Mouse (Mus musculus): ENCODE measurements at regions not wholly inside any gene's neighbourhood (a gene's known extent, or its start where the extent isn't known, plus 50 kb on each side); places are given as distances from the start of the nearest gene placed in this dataset.
"Not testable (repeated sequence)": the region's sequence is repeated elsewhere in the genome, so short reads cannot be mapped to it uniquely, and the experiment has no call there.

DNA sequence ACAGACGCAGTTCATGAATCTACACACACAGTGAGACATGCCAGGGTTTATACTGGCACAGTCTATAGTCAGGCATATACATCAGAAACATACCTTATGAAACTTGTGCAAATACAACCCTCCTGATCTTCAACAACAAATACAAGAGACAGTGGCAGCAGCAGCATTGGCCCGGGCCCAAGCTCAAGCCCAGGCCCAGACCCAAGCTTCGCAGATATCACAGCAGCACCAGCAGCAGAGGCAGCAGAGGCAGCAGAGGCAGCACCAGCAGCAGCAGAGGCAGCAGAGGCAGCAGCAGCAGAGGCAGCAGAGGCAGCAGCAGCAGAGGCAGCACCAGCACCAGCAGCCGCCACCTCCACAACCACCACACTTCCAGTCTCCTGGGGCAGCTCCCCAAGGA is 80.0 kb downstream of the Samd9l start:
- no peaks in the 10 kb centered on the region for H3K9me3 ChIP-seq (ENCODE audit: control insufficient read depth, low read length)
- ATAC-seq (ENCODE audit: insufficient read depth, low FRiP score, low TSS enrichment) (no peak), DNase-seq (ENCODE audit: low spot score) (no peak)
- no peak overlapping the region for H3K9ac ChIP-seq (ENCODE audit: low read length)
- H3K4me1 ChIP-seq (ENCODE audit: control insufficient read depth, insufficient read depth, low read length) = no peaks in the 10 kb centered on the region
- no peak overlapping the region for H3K27ac ChIP-seq (ENCODE audit: low read depth, low read length)
- WGBS = 89% methylated on average over 4 of the region's 4 CpGs
- no peak overlapping the region for H3K4me3 ChIP-seq (ENCODE audit: low read depth, low read length)
- H3K27me3 ChIP-seq (ENCODE audit: control insufficient read depth, insufficient read depth, low read length) = no peaks in the 10 kb centered on the region
- H3K4me2 ChIP-seq (ENCODE audit: low read depth) = no peak overlapping the region
- no peaks in the 10 kb centered on the region for H3K36me3 ChIP-seq (ENCODE audit: control insufficient read depth, insufficient read depth, low read length)

DNA sequence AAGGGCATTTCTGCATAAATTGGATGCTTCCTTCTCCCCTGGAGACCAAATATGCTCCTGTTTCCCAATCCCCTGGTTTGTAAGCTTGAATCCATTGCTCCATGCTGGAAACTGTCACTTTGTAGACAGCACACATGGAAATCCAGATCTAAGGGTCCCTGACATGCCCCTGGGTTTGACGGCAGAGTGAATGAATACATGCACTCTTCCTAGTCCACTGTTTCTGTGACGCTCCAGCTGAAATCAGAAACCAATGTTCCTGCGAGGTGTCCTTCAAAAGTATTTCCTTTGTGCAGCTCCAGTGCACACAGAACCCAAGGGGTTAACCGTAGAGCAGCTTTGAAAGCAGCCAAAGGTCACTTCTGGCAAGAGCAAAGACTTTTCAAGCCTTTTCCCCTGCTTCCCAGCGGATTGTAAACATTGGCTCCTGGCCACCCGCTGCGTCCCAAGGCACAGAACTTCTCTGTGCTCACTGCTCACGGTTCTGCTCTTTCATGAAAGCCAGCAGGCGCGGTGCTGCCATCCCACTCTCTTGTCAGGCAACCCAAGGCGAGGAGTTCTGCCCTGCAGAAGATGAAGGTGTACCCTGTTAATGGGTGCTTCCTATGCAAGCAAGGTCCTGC is 91.7 kb downstream of the Samd9l start:
- not testable (repeated sequence) for H3K27me3 ChIP-seq (ENCODE audit: control insufficient read depth, insufficient read depth, low read length); H3K27ac ChIP-seq (ENCODE audit: low read depth, low read length); H3K9ac ChIP-seq (ENCODE audit: low read length); ATAC-seq (ENCODE audit: insufficient read depth, low FRiP score, low TSS enrichment); H3K4me1 ChIP-seq (ENCODE audit: control insufficient read depth, insufficient read depth, low read length); H3K9me3 ChIP-seq (ENCODE audit: control insufficient read depth, low read length); H3K4me2 ChIP-seq (ENCODE audit: low read depth); H3K36me3 ChIP-seq (ENCODE audit: control insufficient read depth, insufficient read depth, low read length); H3K4me3 ChIP-seq (ENCODE audit: low read depth, low read length)
- DNase-seq (ENCODE audit: low spot score) = peak; percentile 45
- WGBS = 3% methylated on average over 11 of the region's 11 CpGs

DNA sequence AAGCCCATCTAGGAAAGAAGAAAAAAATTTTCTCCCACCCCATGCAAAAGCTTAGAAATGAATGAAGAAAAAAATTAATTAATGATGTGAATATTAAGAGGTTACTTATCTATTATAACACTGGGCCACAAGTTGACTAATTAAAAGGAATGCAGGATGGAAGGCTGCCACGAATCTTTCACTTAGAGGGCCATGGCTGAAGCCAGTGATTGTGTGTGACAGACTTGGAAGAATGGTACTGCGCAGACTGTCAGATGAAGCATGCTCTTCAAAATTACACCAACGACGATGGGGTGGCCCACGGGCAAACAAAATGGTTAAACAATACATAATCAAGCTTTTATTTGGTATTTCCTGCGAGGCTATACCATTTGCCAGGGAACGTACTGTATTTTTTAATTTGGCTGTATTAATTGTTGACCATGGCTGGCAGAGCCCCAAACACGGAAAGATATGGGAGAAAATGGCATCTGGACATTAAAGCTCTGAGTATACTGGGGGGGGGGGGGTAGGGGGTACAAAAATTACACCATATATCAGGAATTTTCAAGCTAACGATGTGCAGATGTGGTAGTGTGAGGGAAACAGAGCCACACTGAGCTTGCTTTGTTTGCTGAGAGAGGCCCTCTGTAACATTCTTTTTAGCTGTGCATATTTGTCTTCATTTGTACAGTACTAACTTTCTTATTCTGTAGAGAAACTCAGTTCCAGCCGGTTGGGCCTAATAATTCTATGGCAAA is 94.3 kb downstream of the Samd9l start:
- not testable (repeated sequence) for H3K9ac ChIP-seq (ENCODE audit: low read length); H3K9me3 ChIP-seq (ENCODE audit: control insufficient read depth, low read length); H3K4me1 ChIP-seq (ENCODE audit: control insufficient read depth, insufficient read depth, low read length); H3K27ac ChIP-seq (ENCODE audit: low read depth, low read length); H3K36me3 ChIP-seq (ENCODE audit: control insufficient read depth, insufficient read depth, low read length); DNase-seq (ENCODE audit: low spot score); H3K4me2 ChIP-seq (ENCODE audit: low read depth); H3K4me3 ChIP-seq (ENCODE audit: low read depth, low read length); ATAC-seq (ENCODE audit: insufficient read depth, low FRiP score, low TSS enrichment); H3K27me3 ChIP-seq (ENCODE audit: control insufficient read depth, insufficient read depth, low read length)
- 71% methylated on average over 10 of the region's 10 CpGs for WGBS

DNA sequence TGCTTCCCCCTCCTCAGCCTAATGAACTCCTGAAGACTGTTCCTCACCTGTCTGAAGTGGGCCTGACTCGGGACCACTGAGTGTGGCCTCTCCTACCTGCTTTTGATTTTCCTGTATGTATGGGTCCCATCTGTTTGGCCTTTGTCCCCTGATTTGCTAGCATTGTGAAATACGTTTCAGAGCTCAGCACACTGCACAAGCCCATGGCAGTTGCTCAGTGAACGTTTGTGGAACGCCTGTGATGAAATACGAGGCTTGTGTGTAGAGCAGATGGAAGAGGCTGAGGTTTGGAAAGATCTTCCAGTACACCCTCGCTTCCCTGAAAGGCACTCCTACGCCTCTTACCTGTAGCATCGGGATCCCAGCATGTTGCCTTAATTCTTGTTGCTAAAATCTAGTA is 106.1 kb downstream of the Samd9l start:
- not testable (repeated sequence) for H3K27me3 ChIP-seq (ENCODE audit: control insufficient read depth, insufficient read depth, low read length); H3K4me1 ChIP-seq (ENCODE audit: control insufficient read depth, insufficient read depth, low read length); H3K36me3 ChIP-seq (ENCODE audit: control insufficient read depth, insufficient read depth, low read length); DNase-seq (ENCODE audit: low spot score); H3K4me2 ChIP-seq (ENCODE audit: low read depth); H3K4me3 ChIP-seq (ENCODE audit: low read depth, low read length); H3K27ac ChIP-seq (ENCODE audit: low read depth, low read length); ATAC-seq (ENCODE audit: insufficient read depth, low FRiP score, low TSS enrichment); H3K9ac ChIP-seq (ENCODE audit: low read length); H3K9me3 ChIP-seq (ENCODE audit: control insufficient read depth, low read length)
- 86% methylated on average over 8 of the region's 8 CpGs for WGBS

DNA sequence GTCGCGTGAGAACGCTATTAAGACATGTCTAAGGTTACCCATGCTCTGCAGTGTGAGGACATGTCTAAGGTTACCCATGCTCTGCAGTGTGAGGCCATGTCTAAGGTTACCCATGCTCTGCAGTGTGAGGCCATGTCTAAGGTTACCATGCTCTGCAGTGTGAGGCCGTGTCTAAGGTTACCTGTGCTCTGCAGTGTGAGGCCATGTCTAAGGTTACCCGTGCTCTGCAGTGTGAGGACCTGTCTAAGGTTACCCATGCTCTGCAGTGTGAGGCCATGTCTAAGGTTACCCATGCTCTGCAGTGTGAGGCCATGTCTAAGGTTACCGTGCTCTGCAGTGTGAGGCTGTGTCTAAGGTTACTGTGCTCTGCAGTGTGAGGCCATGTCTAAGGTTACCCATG is 107.4 kb downstream of the Samd9l start:
- H3K4me2 ChIP-seq (ENCODE audit: low read depth); H3K27ac ChIP-seq (ENCODE audit: low read depth, low read length); H3K4me1 ChIP-seq (ENCODE audit: control insufficient read depth, insufficient read depth, low read length); DNase-seq (ENCODE audit: low spot score); H3K27me3 ChIP-seq (ENCODE audit: control insufficient read depth, insufficient read depth, low read length); H3K9ac ChIP-seq (ENCODE audit: low read length); H3K36me3 ChIP-seq (ENCODE audit: control insufficient read depth, insufficient read depth, low read length); ATAC-seq (ENCODE audit: insufficient read depth, low FRiP score, low TSS enrichment); H3K4me3 ChIP-seq (ENCODE audit: low read depth, low read length); H3K9me3 ChIP-seq (ENCODE audit: control insufficient read depth, low read length): not testable (repeated sequence)
- 93% methylated on average over 6 of the region's 6 CpGs for WGBS

DNA sequence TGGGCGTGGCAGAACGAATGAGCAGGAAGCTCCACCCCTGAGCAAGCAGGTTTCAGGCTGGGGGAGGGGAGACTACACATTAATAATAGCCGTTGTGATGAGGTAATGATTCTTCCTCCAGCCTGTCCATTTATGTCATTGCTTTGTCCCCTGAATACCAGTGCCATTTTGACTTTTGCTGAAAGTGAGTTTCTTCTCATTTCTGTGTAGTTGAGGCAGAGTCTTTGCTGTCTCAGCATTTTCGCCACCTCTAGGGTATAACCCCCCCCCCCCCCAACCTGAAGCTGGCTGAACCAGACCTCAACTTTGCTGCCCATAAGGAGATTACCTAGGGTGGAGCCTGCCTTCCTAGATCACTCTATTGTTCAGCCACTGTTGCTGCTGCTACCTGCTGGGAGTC is 130.6 kb downstream of the Samd9l start:
- WGBS = 97% methylated on average over 3 of the region's 4 CpGs
- H3K9ac ChIP-seq (ENCODE audit: low read length) = not testable (repeated sequence)

DNA sequence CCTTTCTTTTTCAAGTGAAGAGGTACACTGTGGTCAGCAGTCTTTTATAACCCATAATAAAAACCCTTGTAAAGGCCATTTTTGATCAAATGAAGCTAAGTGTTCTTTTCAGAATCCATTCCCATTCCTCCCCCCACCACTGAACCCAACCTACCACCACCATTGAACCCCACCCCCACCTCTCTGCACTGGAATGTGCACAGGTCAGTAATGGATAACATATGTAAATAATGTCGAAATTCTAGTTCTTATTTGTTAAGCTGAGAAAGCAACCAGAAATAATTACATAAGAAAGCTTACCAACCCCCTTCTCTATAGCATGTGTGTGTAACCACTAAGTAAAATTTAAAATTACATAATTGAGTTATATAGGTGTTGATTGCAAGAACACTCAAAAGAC is 133.9 kb downstream of the Samd9l start:
- H3K4me3 ChIP-seq (ENCODE audit: low read depth, low read length); H3K9ac ChIP-seq (ENCODE audit: low read length); H3K27me3 ChIP-seq (ENCODE audit: control insufficient read depth, insufficient read depth, low read length); H3K4me2 ChIP-seq (ENCODE audit: low read depth); H3K4me1 ChIP-seq (ENCODE audit: control insufficient read depth, insufficient read depth, low read length); H3K9me3 ChIP-seq (ENCODE audit: control insufficient read depth, low read length); DNase-seq (ENCODE audit: low spot score); H3K27ac ChIP-seq (ENCODE audit: low read depth, low read length); ATAC-seq (ENCODE audit: insufficient read depth, low FRiP score, low TSS enrichment); H3K36me3 ChIP-seq (ENCODE audit: control insufficient read depth, insufficient read depth, low read length): not testable (repeated sequence)
- WGBS = 77% methylated on average over 1 of the region's 1 CpGs

More for the DNA sequence above, 130.6 kb downstream of the Samd9l start:
- H3K27ac ChIP-seq (ENCODE audit: low read depth, low read length); DNase-seq (ENCODE audit: low spot score); ATAC-seq (ENCODE audit: insufficient read depth, low FRiP score, low TSS enrichment); H3K4me2 ChIP-seq (ENCODE audit: low read depth); H3K4me3 ChIP-seq (ENCODE audit: low read depth, low read length); H3K36me3 ChIP-seq (ENCODE audit: control insufficient read depth, insufficient read depth, low read length); H3K4me1 ChIP-seq (ENCODE audit: control insufficient read depth, insufficient read depth, low read length); H3K9me3 ChIP-seq (ENCODE audit: control insufficient read depth, low read length); H3K27me3 ChIP-seq (ENCODE audit: control insufficient read depth, insufficient read depth, low read length): not testable (repeated sequence)

Data from neural tube, embryonic 11.5 days (tissue).